Mouse (Mus musculus) myocyte (in vitro differentiated cells): ENCODE data around the gene Tmem191c.

Experiments
- MAX ChIP-seq: IDR thresholded peaks from one replicate; pipeline ENCODE4 v1.6.1; 2011; ENCODE audit warnings: low read depth, mild to moderate bottlenecking, control low read depth
- MYOG ChIP-seq, 3 experiments: IDR thresholded peaks; one replicate each; pipeline ENCODE4 v1.6.1; 2011; ENCODE audit warnings: control low read depth in 2 of 3, low read depth in 2 of 3, mild to moderate bottlenecking in 2 of 3; ENCODE audit not compliant: insufficient read length in 2 of 3, control insufficient read depth in 1 of 3, insufficient read depth in 1 of 3
- POLR2A ChIP-seq: IDR thresholded peaks from one replicate; pipeline ENCODE4 v1.6.1; 2011; ENCODE audit warnings: low read depth, mild to moderate bottlenecking, control low read depth, moderate library complexity; ENCODE audit not compliant: insufficient read length
- TCF12 ChIP-seq: IDR thresholded peaks from one replicate; pipeline ENCODE4 v1.6.1; 2011; ENCODE audit warnings: mild to moderate bottlenecking, control low read depth; ENCODE audit not compliant: poor library complexity, insufficient read depth, severe bottlenecking

GRCm38 (mm10) chr16:17283151-17283550, 7.3 kb downstream of the Tmem191c start:
- no peak for TF ChIP-seq POLR2A
- TF ChIP-seq TCF12, result no peak
- no peak for TF ChIP-seq MAX
- no peak for TF ChIP-seq MYOG (IDR thresholded peaks at IDR 0.05; ENCODE audit: control insufficient read depth in 1 of 3, insufficient read depth in 1 of 3, insufficient read length in 2 of 3, low read depth in 2 of 3)
